Mouse (Mus musculus) cerebellum, adult 11 months (tissue): ENCODE measurements at regions not wholly inside any gene's neighbourhood (a gene's known extent, or its start where the extent isn't known, plus 50 kb on each side); places are given as distances from the start of the nearest gene placed in this dataset.
A peak's percentile ranks its signal among the peaks of the same experiment; 100 is the strongest.

ENCODE experiments used
- DNase-seq: peaks from one replicate; pipeline ENCODE4 v3.0.0; 2022

- peak; percentile 37 for DNase-seq
Observed at GRCm38 (mm10) chr13:119378404-119379037, 49.9 kb upstream of the Paip1 start.
